Mouse (Mus musculus) liver, adult 2 months (tissue): ENCODE data around the gene Gpr68. TPM values are rescaled to one million over a fixed set of nuclear protein-coding genes. Genes with fewer than 3 reads are reported as not detected.
A peak's percentile ranks its signal among the peaks of the same experiment; 100 is the strongest.

Experiments
- DNase-seq: peaks from one replicate; pipeline ENCODE4 v3.0.0-alpha.2; 2011; ENCODE audit warnings: low read depth, low spot score; ENCODE audit errors: extremely low read depth
- H3K27ac ChIP-seq: fragments of 200-500 bp; replicated peaks from 2 replicates; pipeline ENCODE4 v1.5.1; 2012; ENCODE audit warnings: low read depth, mild to moderate bottlenecking, control low read depth, inconsistent platforms, low read length; ENCODE audit not compliant: insufficient read depth
- H3K27me3 ChIP-seq: fragments of 200-500 bp; 2 replicates; pipeline ENCODE4 v1.6.1; 2012; ENCODE audit warnings: mild to moderate bottlenecking, moderate library complexity, low read length, inconsistent platforms; ENCODE audit not compliant: control insufficient read depth, insufficient read depth
- H3K36me3 ChIP-seq: fragments of 200-500 bp; 2 replicates; pipeline ENCODE4 v1.6.1; 2012; ENCODE audit warnings: low read length, inconsistent platforms; ENCODE audit not compliant: control insufficient read depth, insufficient read depth
- H3K4me1 ChIP-seq: fragments of 200-500 bp; 2 replicates; pipeline ENCODE4 v1.6.1; 2011; ENCODE audit warnings: low read length; ENCODE audit not compliant: control insufficient read depth, insufficient read depth
- H3K4me3 ChIP-seq: fragments of 200-500 bp; 2 replicates; pipeline ENCODE4 v1.5.1; 2011; ENCODE audit warnings: low read depth, mild to moderate bottlenecking, control low read depth, low read length, moderate library complexity; ENCODE audit not compliant: insufficient read depth
- H3K79me2 ChIP-seq: fragments of 200-500 bp; 2 replicates; pipeline ENCODE4 v1.6.1; 2012; ENCODE audit warnings: inconsistent platforms, mild to moderate bottlenecking, low read length, moderate library complexity; ENCODE audit not compliant: control insufficient read depth, insufficient read depth
- H3K9ac ChIP-seq: fragments of 200-500 bp; 2 replicates; pipeline ENCODE4 v1.6.1; 2012; ENCODE audit warnings: low read depth, mild to moderate bottlenecking, control low read depth, inconsistent platforms, low read length
- CTCF ChIP-seq: fragments of 200-500 bp; IDR thresholded peaks from 2 replicates; pipeline ENCODE4 v1.5.1; 2011; ENCODE audit warnings: low read depth, low read length, control low read depth
- POLR2A ChIP-seq: fragments of 200-500 bp; IDR thresholded peaks from 2 replicates; pipeline ENCODE4 v1.6.1; 2011; ENCODE audit warnings: low read length, control low read depth; ENCODE audit not compliant: insufficient read depth; ENCODE audit errors: extremely low read depth
- WGBS: fragments of 180-500 bp; shearing (Covaris S2); methylation state at CpG from one replicate; pipeline ENCODE4 v1.1.7; 2018; 5-methylcytosine and 5-hydroxymethylcytosine counted together
- polyA plus RNA-seq: library from polyadenylated mRNA; depleted of rRNA; stranded (reverse); fragments of >200 nt; gene quantifications from 2 replicates; pipeline ENCODE4 v1.2.3, GENCODE M21; 2012
- total RNA-seq: library from RNA; depleted of rRNA; stranded (reverse); fragments of >200 nt; gene quantifications from 2 replicates; pipeline ENCODE4 v1.2.3, GENCODE M21; 2014

Gpr68 gene
- total and polyA plus RNA-seq, 2 experiments, result 0.09 to 0.28 TPM

DNA sequence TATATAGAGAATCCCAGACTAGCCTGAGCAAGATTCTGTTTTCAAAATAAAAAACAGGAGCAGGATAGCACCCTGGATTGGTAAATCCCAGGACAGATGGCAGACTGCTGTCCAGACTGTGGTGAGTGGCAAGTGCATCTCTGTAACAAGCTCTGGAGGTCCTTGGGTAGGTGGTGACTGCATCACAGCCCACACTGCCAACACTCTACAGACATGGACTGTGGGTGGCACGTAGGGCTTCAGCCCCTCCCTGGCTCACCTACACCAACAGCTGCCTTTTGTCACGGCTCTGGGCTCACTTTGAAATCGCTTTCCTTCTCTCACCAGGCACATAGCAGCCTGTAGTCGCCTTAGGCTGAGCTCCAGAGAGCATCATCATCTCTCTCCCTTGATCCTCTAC, 35.1 kb upstream of the Gpr68 start:
- no peak overlapping the region for H3K4me3 ChIP-seq
- H3K27ac ChIP-seq, result no peak overlapping the region
- no peaks in the 10 kb centered on the region for H3K27me3 ChIP-seq
- no peaks in the 10 kb centered on the region for H3K4me1 ChIP-seq
- H3K9ac ChIP-seq, result no peak overlapping the region
- TF ChIP-seq POLR2A (no peak), CTCF (no peak)
- H3K79me2 ChIP-seq, result no peaks in the 10 kb centered on the region
- no peaks in the 10 kb centered on the region for H3K36me3 ChIP-seq
- no peak for DNase-seq
- 85% methylated on average over 4 of the region's 4 CpGs for WGBS

GRCm38 (mm10) chr12:100941361-100941760, 33.4 kb upstream of the Gpr68 start:
- Histone ChIP-seq H3K79me2 (no peaks in the 10 kb centered on the region), H3K36me3 (no peaks in the 10 kb centered on the region), H3K27me3 (no peaks in the 10 kb centered on the region), H3K4me3 (no peak overlapping the region), H3K9ac (no peak overlapping the region), H3K4me1 (no peaks in the 10 kb centered on the region), H3K27ac (no peak overlapping the region)
- no peak for DNase-seq
- 74% methylated on average over 3 of the region's 3 CpGs for WGBS
- TF ChIP-seq CTCF (no peak), POLR2A (no peak)

DNA sequence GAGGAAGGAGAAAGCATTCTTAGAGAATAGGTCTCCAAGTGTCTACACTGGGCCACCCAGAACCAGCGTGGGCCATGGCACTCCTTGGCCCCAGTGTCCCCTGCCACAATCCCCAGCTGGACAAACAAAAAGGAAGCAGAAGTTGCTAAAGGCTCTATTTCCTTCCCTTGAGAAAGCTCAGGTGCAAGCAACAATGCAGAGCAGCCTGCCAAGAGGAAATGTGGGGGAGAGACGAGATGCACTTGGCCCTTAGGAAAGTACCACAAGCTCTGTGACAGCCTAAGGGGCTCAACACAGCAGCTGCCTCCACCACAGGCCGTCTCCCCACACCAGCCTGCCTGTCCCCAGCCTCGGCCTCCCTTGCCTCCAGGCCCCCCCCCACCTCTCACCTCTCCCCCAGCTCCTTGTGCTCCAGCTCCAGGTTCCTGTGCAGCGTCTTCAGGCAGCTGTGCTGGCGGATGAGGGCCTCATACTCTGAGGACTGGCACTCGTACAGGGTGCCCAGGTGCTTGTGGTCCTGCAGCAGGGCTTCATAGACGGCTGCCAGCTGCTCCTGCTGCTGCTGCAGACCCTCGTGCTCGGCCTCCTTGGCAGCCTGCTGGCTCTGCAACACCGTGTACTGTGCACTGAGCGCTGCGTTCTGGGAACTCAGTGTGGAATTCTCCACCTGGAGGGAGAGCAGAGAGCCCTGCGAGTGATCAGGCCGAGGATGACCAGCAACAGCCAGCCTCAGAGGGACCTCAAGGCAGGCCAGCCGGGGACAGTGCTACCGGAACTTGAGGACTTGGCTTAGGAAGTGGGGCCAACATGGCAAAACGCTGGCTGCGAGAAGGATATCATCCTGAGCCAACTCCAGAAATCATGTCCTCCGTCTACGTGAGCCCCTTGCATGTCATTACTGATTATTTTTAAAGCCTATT, 29.7 kb upstream of the Gpr68 start:
- 76% methylated on average over 21 of the region's 21 CpGs for WGBS
- no peak for DNase-seq
- peak overlapping the region; percentile 12; the same call in 1 of the 2 replicates for H3K4me3 ChIP-seq
- H3K36me3 ChIP-seq, result no peaks in the 10 kb centered on the region
- no peak for TF ChIP-seq CTCF
- H3K79me2 ChIP-seq, result no peaks in the 10 kb centered on the region
- peaks cover 5% of the 10 kb centered on the region; the same call in 1 of the 2 replicates for H3K4me1 ChIP-seq
- H3K9ac ChIP-seq, result no peak overlapping the region
- H3K27me3 ChIP-seq, result no peaks in the 10 kb centered on the region
- H3K27ac ChIP-seq, result peak overlapping the region; percentile 38; the same call in 1 of the 2 replicates

GRCm38 (mm10) chr12:100936737-100937136, 28.7 kb upstream of the Gpr68 start:
- WGBS, result 51% methylated on average over 4 of the region's 4 CpGs
- Histone ChIP-seq H3K9ac (no peak overlapping the region), H3K79me2 (no peaks in the 10 kb centered on the region), H3K4me1 (peaks cover 5% of the 10 kb centered on the region; the same call in 1 of the 2 replicates), H3K27ac (no peak overlapping the region), H3K4me3 (no peak overlapping the region), H3K27me3 (no peaks in the 10 kb centered on the region), H3K36me3 (no peaks in the 10 kb centered on the region)
- no peak for DNase-seq
- no peak for TF ChIP-seq CTCF
- no peak for TF ChIP-seq POLR2A

DNA sequence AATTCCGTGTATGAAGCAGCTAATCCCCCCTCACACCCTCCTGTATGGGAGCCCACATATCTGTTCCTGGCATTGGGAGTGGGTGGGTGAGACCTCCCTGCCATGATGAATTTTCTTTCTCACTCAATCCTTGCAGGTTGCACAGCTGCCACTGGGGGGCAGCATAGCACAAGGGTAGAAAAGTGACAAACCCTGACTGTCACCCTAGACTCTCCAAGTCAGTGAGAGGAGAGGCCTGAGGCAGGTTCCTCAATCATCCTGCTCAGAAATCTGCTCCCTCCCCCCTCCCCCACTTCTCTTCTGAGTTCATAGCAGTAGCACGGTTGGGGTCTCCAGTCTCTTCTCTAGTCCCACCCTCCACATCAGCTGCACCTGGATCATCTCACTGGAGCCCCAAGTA, 28.1 kb upstream of the Gpr68 start:
- Histone ChIP-seq H3K9ac (no peak overlapping the region), H3K79me2 (no peaks in the 10 kb centered on the region), H3K36me3 (no peaks in the 10 kb centered on the region), H3K4me1 (peaks cover 5% of the 10 kb centered on the region; the same call in 1 of the 2 replicates), H3K4me3 (no peak overlapping the region), H3K27me3 (no peaks in the 10 kb centered on the region), H3K27ac (no peak overlapping the region)
- WGBS, result 5% methylated on average over 2 of the region's 2 CpGs
- TF ChIP-seq CTCF, result peak; percentile 84
- no peak for TF ChIP-seq POLR2A
- peak; percentile 41 for DNase-seq

- TF ChIP-seq CTCF, result no peak
- no peak for TF ChIP-seq POLR2A
- H3K4me1 ChIP-seq, result peaks cover 5% of the 10 kb centered on the region; the same call in 1 of the 2 replicates
- H3K27me3 ChIP-seq, result no peaks in the 10 kb centered on the region
- DNase-seq, result peak; percentile 93
- H3K79me2 ChIP-seq, result no peaks in the 10 kb centered on the region
- WGBS, result 19% methylated on average over 5 of the region's 5 CpGs
- H3K9ac ChIP-seq, result no peak overlapping the region
- no peak overlapping the region for H3K4me3 ChIP-seq
- H3K36me3 ChIP-seq, result no peaks in the 10 kb centered on the region
- peak overlapping the region; percentile 80 for H3K27ac ChIP-seq
Measured at GRCm38 (mm10) chr12:100934796-100935195, 26.8 kb upstream of the Gpr68 start.
